Mouse (Mus musculus): ENCODE measurements around the gene Abr. TPM values are rescaled to one million over a fixed set of nuclear protein-coding genes. Genes with fewer than 3 reads are reported as not detected.

Abr gene
- 49.6 TPM for total RNA-seq (2023)

DNA sequence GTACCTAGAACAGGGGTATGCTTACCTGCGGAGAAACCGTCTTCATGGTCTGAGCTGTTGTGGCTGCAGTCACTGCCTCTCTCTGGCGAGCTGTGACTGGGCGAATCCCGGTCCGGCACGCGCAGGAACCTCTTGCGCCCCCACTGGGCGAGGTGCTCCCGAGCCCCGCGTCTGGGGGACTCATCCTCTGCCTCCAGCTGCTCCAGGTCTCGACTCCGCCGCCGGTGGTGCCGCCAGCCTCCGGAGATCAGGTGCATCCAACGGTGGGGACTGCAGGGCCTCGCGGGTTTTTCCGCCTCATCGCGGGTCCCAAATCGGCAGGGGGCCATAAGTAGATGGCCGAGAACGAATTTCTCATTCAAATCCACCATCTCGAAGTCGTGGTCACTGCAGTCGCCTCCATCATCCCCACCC is at the start of gene Abr:
Gene Abr, minus strand, starts transcription at position 163 of the 414 bp plus-strand sequence.

DNA sequence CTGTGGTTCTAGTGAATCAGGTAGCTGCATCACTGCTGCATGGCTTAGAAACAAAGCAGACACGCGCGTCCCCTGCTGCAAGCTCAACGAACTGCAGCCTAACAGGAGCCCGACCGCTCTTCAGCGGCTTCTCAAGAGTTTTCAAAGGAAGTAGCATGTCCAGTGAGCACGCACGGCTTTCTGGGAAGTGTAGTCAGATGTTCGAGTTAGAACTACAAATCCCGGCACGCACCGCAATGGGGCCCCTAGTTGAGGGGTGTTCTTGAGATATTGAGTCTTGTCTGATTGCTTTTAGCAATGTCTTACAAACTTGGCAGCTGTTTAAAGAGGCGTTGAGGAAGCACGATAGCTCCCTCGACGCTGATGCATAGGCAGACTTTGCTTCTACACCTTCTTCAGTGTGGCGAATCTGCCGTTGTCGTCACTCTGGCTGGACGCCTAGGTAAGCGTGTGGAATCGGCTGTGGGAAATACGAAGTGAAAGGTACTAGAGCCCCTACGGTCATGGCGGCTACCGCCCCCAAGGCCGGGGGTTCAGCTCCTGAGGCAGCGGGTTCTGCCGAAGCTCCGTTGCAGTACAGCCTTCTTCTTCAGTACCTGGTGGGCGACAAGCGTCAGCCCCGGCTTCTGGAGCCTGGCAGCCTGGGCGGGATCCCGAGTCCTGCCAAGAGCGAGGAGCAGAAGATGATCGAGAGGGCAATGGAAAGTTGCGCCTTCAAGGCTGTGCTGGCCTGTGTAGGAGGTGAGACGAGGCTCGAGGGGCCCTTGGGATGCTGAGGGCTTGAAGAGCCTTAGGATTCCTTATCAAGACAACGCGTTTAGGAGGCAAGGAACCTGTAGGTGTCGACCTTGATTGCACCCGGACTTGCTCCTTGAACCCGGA is 215.2 kb downstream of the Abr start, which contains the start of gene Timm22:
Gene Timm22, plus strand, starts transcription at position 251 of the 882 bp plus-strand sequence.

DNA sequence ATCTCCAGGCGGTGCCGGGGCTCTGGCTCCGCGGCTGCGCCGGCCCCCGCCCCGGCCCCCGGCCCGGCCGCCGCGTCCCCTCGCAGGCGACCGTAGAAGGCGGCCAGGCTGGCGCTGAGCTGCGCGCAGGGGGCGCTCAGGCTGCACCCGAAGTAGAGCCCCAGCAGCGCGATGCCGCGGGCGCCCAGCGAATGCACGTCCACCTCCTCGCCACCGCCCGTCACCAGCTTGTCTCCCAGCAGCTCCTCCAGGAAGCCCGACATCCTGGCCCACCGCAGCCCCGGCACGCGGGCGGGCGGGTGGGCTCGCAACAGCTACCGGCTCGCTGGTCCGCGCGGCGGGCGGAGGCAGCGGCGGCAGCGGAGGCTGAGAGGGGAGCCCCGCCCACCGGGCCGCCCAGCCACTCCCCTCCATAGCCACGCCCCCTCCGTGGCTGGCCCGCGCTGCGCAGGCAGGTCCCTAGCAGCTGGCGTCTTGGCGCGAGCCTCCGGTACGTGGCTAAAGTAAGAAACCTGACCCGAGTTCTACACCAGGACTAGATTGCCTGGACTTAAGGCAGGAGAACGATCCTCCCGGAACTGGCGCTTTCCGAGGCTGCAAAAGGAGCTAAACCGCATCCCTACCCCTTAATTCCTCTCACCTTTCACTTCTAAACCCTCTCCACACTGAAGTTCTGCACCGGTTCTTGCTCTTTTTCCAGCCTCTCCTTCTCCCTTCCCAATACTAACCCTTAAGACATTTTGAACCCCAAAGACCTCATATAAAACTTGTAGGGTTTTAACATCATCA is 223.1 kb downstream of the Abr start, which contains the start of gene Nxn:
Gene Nxn, minus strand, starts transcription at position 343 of the 789 bp plus-strand sequence.

Other genes starting within 250 kb of the Abr start
- 9.1 TPM for gene Nxn, start 223.2 kb downstream of the Abr start, total RNA-seq (2023)
- gene Timm22, start 215.4 kb downstream of the Abr start, total RNA-seq (2023): 18.8 TPM
- not detected for gene Bhlha9, start 50.2 kb upstream of the Abr start, total RNA-seq (2023)
- not detected for gene Trarg1, start 57.5 kb upstream of the Abr start, total RNA-seq (2023)
- gene Gosr1, start 141.3 kb upstream of the Abr start, total RNA-seq (2023): 42.0 TPM
- gene Cpd, start 224.7 kb upstream of the Abr start, total RNA-seq (2023): 1.8 TPM